Mouse (Mus musculus) left cerebral cortex, postnatal 14 days (tissue): ENCODE results near the gene Tpcn2. TPM values are rescaled to one million over a fixed set of nuclear protein-coding genes. Genes with fewer than 3 reads are reported as not detected.

Source experiments
- DNase-seq, 2 experiments: peaks; one replicate each; pipeline ENCODE4 v3.0.0; 2021 to 2022; ENCODE audit warnings: low spot score in 2 of 2, mixed read lengths in 1 of 2
- intact Hi-C: fragments of 180-260 bp; cut with DNase I; formaldehyde crosslinking; loops from one replicate; pipeline ENCODE4 v1.15.1; 2025
- total RNA-seq, 2 experiments: library from RNA; stranded (reverse); gene quantifications; 2 replicates each; pipeline ENCODE4 v1.2.3; 2021

Tpcn2 gene
- total RNA-seq, 2 experiments from 2014 or later, result 3.4 to 3.6 TPM

DNA sequence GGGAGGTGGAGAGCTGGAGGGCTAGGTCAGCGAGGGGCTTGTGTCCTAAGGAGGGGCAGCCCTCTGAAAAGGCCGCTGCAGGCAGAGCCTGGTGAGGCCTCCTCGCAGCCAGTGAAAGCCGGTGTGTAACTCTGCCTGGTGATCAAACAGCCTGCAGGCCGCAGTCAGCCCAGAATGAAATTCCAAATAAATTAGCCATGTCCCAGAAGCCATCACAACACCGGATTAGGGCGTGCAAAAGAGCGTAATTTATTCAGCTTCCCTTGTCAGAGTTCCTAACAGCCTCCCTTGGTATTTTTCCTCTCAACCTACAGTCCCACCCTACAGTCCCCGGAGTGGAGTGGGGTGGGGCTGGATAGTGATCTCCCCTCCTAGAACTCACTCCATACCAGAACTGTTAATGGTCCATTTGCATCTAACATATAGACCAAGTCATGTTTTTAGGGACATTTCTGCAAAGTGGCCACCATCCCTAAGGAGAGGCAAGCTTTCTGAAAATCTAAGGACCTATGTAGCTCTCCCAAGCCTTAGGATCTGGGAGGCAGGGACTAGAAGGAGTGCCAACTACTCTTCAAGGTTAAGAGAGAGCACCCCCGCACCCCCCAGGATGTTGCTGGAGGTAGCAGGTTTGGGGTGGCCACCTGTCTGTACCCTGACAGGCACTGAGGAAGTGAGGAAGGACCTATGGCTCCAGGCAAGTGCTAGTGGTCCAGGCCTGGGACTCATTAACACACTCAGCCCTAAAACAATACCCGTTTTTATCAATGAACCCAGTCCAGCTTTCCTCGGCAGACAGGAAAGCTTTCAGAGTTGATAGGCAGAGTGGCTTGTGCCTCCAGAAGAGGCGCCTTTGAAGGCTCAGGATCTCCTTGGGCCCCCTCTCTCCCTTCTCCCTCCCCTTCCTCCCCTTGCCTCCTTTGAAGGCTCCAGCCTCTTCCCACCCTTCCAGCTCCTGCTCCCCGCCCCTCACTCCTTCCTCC lies 71.8 kb downstream of the Tpcn2 start:
- intact Hi-C loops, result no loop called here
- DNase-seq, result no peak

- intact Hi-C loops, result no loop called here
- no peak for DNase-seq
Observed at GRCm38 (mm10) chr7:145210477-145211070, 73.2 kb downstream of the Tpcn2 start.

- DNase-seq, result no peak
- intact Hi-C loops, result no loop called here
Observed at GRCm38 (mm10) chr7:145208006-145208405, 75.8 kb downstream of the Tpcn2 start, which contains the start of gene 1810010D01Rik. Gene 1810010D01Rik (minus strand): TSS chr7:145208119.

DNA sequence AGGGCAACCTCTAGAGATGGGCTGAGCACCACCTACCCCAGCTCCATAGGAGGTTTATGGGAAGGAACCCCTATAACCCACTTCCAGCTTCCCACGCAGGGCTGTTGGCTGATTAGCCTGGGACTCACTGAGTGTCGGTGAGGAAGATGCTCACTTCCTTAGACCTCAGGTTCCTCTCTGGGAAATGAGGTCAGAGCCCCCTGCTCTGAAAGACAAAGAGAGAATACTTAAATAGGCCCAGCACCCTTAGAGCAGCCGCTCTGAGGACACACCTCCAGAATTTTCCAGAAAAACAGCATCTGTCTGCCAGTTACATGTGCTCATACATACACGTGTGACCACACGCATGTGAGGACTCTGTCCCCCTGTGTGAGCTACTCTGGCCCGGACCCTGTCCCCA lies 77.0 kb downstream of the Tpcn2 start:
- intact Hi-C loops, result no loop called here
- no peak for DNase-seq

DNA sequence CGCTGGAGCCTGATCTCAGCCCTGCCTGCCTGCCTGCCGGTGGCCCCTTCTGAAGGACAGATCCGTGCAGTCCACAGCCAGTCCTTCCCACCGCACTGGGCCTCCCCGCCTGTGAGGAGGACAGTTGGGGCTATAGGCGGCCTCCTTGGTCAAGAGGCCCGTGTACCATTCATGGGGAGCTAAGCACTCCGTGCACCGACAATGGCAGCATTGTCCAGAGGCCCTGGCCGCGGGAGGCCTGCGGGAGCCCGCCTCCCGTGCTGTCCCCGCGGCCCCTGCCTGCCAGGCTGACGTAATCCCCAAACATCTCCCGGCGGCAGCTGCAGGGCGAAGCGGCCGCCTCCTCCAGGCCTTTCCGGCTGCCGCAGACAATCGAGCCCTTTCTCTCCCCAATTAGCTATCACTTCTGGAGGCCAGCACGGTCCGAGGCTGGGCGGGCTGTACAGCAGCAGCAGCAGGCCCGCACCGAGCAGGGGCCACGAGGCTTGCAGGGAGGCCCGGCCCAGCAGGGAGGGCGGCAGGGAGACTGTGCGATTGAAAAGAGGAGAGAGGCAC lies 77.7 kb downstream of the Tpcn2 start:
- DNase-seq, result peak; percentile 60 to 65

DNA sequence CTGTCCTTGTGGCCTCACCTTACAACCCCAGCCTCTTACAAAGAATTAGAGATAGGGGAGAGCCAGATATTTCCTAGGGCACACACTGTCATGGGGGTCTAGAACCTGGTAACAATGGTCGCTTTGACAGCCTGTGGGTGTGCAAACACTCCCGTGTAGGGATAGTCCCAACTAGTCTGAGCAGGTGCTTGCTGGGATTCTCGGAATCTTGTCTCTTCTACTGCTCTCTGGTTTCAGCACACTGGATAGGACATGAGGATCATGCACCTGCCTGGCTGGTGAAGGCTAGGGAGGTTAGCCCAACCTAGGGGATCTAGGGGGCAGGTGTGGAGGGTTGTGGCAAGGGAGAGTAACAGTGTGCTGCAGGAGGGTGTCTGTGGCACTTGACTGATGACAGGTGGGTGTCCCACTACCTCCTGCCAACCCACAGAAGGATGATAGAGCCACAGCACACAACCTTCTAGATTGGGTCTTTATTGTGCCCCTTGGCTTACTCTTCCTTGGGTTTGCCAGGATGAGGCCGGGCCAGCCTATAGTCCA lies 78.4 kb downstream of the Tpcn2 start:
- intact Hi-C loops, result no loop called here
- DNase-seq, result no peak

More for the DNA sequence above, 77.7 kb downstream of the Tpcn2 start:
- intact Hi-C loops, result no loop called here

- DNase-seq, result no peak
- intact Hi-C loops, result loop anchor here (5.0 kb wide), 1 partner anchor 262 kb away; the partner anchor contains the start of gene Ccnd1
Observed at GRCm38 (mm10) chr7:145199711-145200110, 84.1 kb downstream of the Tpcn2 start.

DNA sequence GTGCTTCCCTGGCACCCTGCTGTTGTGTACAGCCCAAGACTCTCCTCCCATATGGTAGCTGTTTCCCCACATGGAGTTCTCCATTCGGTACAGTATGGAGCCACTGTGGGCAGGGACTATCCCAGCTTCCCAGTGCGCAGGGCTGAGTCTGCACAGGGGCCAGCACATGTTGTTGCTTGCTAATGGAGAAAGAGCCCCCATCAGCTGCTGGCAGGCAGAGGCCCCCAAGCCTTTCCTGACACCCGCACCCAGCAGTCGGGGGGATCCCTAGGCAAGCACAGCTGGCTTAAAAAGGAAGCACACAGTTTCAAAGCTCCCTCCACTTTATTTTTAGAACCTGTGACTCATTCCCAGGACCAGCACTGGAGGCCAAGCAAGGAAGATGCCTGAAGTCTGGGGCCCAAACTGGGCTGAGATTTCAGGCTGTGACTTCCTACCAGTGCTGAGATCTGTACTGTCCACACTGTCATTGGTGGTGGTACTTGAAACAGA lies 85.5 kb downstream of the Tpcn2 start:
- intact Hi-C loops, result loop anchor here (5.0 kb wide), 1 partner anchor 261 kb away; the partner anchor contains the start of gene Ccnd1
- peak; percentile 36 to 49 for DNase-seq

DNA sequence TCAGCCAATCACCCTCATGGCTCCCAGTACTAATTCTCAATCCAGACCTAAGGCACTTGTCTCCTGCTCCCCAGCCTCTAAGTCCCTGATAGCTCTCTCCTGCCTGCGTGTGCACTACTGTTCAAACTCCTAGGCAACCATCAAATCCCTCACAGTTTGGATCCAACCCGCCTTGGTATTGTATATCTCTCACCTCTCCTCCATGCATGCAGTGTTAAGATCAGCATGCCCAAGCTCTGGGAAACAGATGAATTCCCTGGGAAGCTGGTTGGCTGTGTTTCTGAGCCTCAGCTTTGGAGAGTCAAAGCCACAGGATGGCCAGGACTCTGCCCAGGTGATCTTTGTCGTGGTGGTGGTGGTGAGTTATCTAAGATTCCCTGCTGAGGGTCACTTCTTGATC lies 86.1 kb downstream of the Tpcn2 start:
- intact Hi-C loops, result loop anchor here (5.0 kb wide), 1 partner anchor 260 kb away; the partner anchor contains the start of gene Ccnd1
- DNase-seq, result no peak

DNA sequence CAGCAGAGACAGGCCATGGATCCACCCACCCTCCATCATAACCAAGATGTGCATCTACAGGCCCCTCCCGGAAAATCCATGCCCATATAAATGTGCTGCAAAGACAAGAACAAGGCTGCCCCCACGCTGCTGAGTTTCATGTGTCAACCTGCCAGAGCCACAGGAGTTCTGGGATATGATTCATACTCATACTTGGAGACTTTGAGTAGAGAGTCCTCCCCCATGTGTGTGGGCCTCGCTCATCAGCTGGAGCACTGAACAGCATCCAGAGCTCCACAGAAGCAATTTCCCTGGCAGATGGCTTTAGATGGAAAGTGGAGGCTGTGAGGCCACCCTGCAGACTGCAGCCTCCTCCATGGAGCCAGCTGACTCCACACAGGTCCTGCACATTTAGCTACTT lies 86.8 kb downstream of the Tpcn2 start:
- peak; percentile 83 to 92 for DNase-seq
- intact Hi-C loops, result loop anchor here (5.0 kb wide), 1 partner anchor 260 kb away; the partner anchor contains the start of gene Ccnd1

DNA sequence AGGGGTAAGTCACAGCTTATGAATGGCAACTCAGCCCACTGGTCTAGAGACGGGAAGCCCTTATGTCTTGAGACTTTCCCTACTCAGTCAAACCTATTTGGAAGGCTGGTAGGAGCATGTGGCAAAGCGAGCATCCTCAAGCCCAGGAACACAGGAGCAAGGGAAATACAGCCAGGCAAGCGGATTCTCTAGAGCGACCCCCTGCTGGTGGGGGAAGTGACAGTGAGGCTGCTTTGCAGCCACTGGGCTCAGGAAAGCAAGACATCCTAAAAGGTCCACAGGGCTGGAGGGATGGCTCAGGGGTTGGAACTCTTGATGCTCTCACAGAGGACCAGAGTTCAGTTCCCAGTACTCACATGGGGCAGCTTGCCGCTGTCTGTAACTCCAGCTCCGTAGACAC lies 87.5 kb downstream of the Tpcn2 start:
- intact Hi-C loops, result loop anchor here (5.0 kb wide), 1 partner anchor 259 kb away; the partner anchor contains the start of gene Ccnd1

DNA sequence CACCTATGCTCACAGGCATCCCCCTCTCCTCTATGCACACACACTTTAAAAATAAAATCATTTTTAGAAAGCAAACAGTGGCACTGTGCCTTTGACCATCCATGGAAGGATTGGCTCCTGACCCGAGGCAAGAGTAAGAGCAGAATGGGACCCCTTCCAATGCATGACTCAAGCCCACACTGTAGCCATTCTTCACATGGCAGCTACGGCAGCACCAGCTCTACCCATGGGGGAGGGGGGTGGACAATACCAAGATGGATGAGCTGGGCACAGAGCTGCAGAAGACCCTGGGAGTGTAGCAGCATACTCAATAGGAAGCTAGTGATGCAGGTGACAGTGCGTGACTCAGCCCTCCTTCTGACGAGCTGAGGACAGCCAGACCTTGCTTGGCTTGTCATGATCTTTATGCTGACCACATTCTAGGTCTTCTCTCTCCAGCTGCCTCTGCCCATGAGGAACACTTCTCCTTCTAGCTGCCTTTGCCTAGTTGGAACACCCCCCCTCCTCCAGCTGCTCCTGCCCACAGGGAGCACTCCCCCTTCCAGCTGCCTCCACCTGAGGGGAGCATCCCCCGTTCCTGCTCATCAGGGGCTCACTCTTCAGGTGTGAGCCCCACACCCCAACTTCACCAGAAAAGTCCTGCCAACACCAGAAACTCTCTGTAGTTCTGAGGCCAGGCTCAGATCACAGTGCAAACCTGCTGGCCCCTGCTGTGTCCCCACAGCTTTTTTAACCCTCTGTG lies 88.5 kb downstream of the Tpcn2 start:
- intact Hi-C loops, result loop anchor here (5.0 kb wide), 1 partner anchor 258 kb away; the partner anchor contains the start of gene Ccnd1
- peak in 1 of 2 experiments; percentile 43 for DNase-seq

More for the DNA sequence above, 87.5 kb downstream of the Tpcn2 start:
- DNase-seq, result no peak

DNA sequence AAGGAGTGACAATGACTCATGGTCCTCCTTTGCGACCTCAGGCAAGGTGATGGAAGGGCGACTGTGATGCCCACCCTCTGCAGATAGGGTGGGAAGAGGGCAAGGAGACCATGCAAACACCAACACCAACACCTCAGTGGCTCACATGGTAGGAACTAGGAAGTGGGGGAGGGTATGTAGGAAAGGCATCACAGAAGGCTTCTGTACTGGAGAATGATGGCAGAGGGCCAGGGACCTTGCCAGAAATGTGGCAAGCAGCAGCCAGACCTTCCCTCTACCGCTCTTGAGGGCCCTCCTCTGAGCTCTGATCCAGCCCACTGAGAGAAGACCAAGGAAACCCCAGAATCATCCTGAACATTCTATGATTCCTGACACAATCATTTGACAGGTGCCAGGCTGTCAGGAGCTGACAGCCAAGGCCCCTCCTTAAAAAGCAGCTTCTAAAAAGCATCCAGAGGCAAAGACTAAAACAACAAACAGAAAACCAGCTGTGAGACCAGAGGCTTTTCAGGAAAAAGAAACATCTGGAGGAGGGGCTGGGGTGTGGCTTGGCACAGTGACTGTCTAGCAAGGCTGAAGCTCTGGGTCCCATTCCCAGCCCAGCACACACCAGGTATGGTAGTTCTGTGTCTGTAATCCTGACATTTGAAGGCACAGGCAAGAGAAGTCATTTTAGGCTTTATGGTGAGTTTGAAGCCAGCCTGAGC lies 89.2 kb downstream of the Tpcn2 start:
- peak; percentile 70 to 80 for DNase-seq
- intact Hi-C loops, result loop anchor here (5.0 kb wide), 1 partner anchor 257 kb away; the partner anchor contains the start of gene Ccnd1

DNA sequence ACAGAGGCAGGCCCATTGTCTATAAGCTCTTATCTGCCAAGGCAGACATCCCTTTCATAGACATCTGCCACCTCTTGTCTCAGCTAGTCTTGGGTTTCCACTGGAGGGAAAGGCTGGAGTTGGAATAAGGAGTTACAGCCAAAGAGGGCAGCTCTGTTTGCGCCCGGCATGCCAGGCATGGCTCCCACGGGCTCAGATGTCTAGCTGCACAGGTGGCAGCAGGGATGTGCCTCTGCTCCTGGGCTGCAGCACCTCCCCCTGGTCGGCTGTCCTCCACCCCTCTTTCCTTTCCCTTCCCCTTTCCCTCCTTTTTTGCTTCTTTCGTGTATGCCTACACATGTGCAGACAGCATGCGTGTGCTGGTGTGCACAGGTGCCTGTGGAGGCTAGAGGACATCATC lies 91.0 kb downstream of the Tpcn2 start:
- DNase-seq, result no peak
- intact Hi-C loops, result no loop called here

DNA sequence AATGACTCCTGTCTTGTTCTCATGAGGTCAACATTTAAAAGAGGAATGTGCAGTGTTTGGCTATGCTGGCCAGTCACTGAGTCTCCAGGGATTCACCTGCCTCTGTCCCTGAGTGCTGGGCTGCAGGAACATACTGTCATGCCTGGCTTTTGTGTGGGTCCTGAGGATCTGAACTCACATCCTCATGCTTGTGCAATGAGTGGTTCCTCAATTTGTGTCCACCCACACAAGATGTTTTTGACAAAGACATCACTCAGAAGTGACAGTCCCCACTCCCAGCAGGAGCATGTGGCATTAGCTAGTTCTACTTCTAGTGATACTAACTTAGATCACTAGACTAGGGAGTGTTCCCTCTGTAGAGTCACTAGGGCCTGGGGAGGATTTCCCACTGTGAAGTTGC lies 93.3 kb downstream of the Tpcn2 start:
- no peak for DNase-seq
- intact Hi-C loops, result no loop called here

DNA sequence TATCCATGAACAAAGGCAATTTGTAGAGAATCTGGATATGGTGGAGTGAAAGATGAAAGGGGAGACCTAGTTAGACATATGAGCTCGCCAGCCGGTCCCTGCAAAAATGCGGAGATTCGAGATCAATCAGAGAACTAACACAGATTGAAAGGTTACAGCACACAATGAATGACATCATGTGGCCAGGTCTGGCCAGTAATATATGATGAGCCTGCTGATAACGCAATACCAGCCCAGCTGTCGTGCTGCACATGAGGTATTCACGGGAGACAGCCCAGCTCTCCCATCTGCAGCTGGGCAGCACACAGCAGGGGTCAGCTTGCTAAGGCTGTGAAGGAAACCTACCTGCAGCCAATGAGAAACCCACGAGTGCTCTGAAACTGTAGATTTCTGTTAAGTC lies 94.5 kb downstream of the Tpcn2 start:
- intact Hi-C loops, result no loop called here
- DNase-seq, result no peak

DNA sequence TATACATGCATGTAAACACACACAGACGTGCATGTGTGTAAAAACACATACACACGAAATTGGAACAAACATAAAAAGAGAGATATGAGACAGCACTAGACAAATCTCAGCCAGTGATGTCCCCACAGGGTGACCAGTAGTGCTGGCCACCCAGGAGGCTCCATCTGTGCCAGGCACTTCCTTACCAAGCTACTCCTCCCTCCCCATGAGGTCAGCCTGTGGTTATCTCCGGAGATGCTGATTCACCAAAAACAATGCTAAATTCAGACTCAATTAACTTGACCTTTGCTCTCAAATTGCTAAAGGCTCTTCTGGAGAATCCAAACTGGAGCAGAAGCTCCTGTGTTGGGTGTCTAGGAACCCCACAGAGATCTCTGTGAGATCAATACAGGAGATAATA lies 96.0 kb downstream of the Tpcn2 start:
- intact Hi-C loops, result no loop called here
- DNase-seq, result no peak

GRCm38 (mm10) chr7:145182388-145182787 lies 101.4 kb downstream of the Tpcn2 start:
- intact Hi-C loops, result no loop called here
- DNase-seq, result no peak
